Mouse (Mus musculus): ENCODE data around the gene Xpo6.

GRCm38 (mm10) chr7:126210856-126211255 is 10.6 kb upstream of the Xpo6 start:
- TF ChIP-seq CTCF (IDR thresholded peaks at IDR 0.05; ENCODE audit: low read depth, low read length), result no peak
- no peak for TF ChIP-seq POLR2A (IDR thresholded peaks at IDR 0.05; ENCODE audit: extremely low read depth, insufficient read depth, low read length)
